Comparison of ENCODE assay signal across 18 mouse cellular contexts in the genomic region with DNA sequence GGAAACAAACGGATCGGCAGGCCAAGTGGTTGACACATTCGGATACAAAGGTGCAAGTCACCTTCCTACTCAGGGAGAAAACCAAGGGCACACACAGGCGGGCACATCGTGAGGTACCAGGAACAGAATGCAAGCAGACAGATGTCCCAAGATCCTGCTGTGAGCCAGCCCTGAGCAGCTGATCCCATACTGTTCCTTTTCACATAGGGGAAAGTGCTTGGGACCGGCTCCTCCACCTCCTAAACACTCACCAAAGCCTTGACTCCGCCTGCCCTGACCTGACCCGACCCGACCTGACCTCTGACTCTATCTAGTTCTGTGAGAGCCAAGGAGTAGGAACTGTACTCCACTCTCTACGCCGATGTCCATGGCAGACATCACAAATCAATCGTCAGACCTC. TPM values are rescaled to one million over a fixed set of nuclear protein-coding genes. Genes with fewer than 3 reads are reported as not detected.
DNase-seq lines count a peak whose midpoint lies in the region; ATAC-seq and TF ChIP-seq lines count a peak whose summit lies in the region.
"Had no signal": no experiment of that assay in that cellular context is flagged by ENCODE, and none has a peak within 500 bp of the region (broad histone marks: within the 10 kb centered on the region; RNA-seq: fewer than 3 reads in every experiment).

No protein-coding gene starts in this region.

- 51% methylated on average over 12 of the region's 12 CpGs for WGBS in liver, adult 2 months
- WGBS in liver, postnatal 0 days (ENCODE audit: insufficient replicate concordance) = 51% methylated on average over 12 of the region's 12 CpGs
- 44% methylated on average over 12 of the region's 12 CpGs for WGBS in olfactory bulb, adult 2 months

- H3K4me2 ChIP-seq in liver, postnatal 0 days (ENCODE audit: low read depth, low read length) = no peak overlapping the region
- H3K4me2 ChIP-seq: heart, embryonic 11.5 days; hindbrain, embryonic 14.5 days; liver, embryonic 13.5 days had no signal

- no peak overlapping the region for H3K9ac ChIP-seq in liver, adult 2 months (ENCODE audit: low read depth, low read length)
- H3K9ac ChIP-seq in liver, postnatal 0 days (replicated peaks) = no peak overlapping the region
- H3K9ac ChIP-seq: hindbrain, embryonic 14.5 days; liver, embryonic 13.5 days had no signal

- H3K79me2 ChIP-seq in liver, adult 2 months (ENCODE audit: control insufficient read depth, insufficient read depth, low read length) = no peaks in the 10 kb centered on the region

- no peak for TF ChIP-seq CTCF in liver, adult 2 months (IDR thresholded peaks at IDR 0.05; ENCODE audit: low read depth, low read length)
- no peak for TF ChIP-seq CTCF in liver, postnatal 0 days (IDR thresholded peaks at IDR 0.05; ENCODE audit: low read depth)
- TF ChIP-seq CTCF in olfactory bulb, adult 2 months (IDR thresholded peaks at IDR 0.05; ENCODE audit: insufficient read depth, low read depth, low read length) = no peak

- no peak overlapping the region for H3K27ac ChIP-seq in liver, adult 2 months (replicated peaks; ENCODE audit: insufficient read depth, low read depth, low read length)
- H3K27ac ChIP-seq in liver, postnatal 0 days (ENCODE audit: low read depth) = no peak overlapping the region
- peak overlapping the region; percentile 87 for H3K27ac ChIP-seq in olfactory bulb, adult 2 months (ENCODE audit: insufficient read depth, low read depth, low read length)
- H3K27ac ChIP-seq: hindbrain, embryonic 14.5 days; liver, embryonic 13.5 days; macrophage had no signal

- H3K4me3 ChIP-seq in liver, adult 2 months (ENCODE audit: insufficient read depth, low read depth, low read length) = no peak overlapping the region
- no peak overlapping the region for H3K4me3 ChIP-seq in liver, postnatal 0 days (ENCODE audit: low read depth, low read length)
- H3K4me3 ChIP-seq in olfactory bulb, adult 2 months (ENCODE audit: insufficient read depth, low read depth, low read length) = no peak overlapping the region
- H3K4me3 ChIP-seq: embryonic facial prominence, embryonic 10.5 days; liver, embryonic 13.5 days; myocyte had no signal

- H3K4me1 ChIP-seq in liver, adult 2 months (ENCODE audit: control insufficient read depth, insufficient read depth, low read length) = peaks cover 3% of the 10 kb centered on the region; the same call in 1 of the 2 replicates
- H3K4me1 ChIP-seq in liver, postnatal 0 days (ENCODE audit: insufficient read depth) = peaks cover 33% of the 10 kb centered on the region
- H3K4me1 ChIP-seq in olfactory bulb, adult 2 months (ENCODE audit: control insufficient read depth, insufficient read depth, low read length) = peaks cover 50% of the 10 kb centered on the region

- ATAC-seq in liver, postnatal 0 days = no peak

- DNase-seq in embryo, embryonic 10 days (ENCODE audit: low spot score) = peak; percentile 81
- DNase-seq in embryo, embryonic 11 days = no peak
- DNase-seq in liver, adult 2 months (ENCODE audit: extremely low read depth, low read depth, low spot score) = peak; percentile 29
- no peak for DNase-seq in liver, postnatal 0 days
- DNase-seq in ZHBTc4 (ENCODE audit: low read depth, low spot score) = peak; percentile 36
- no peak for DNase-seq in c-Kit-positive CD71-positive TER-119-positive erythroid progenitor cells, embryonic 14.5 days (ENCODE audit: low spot score)
- no peak for DNase-seq in kidney, postnatal 10 days
- DNase-seq: adrenal gland, postnatal 36 days; cerebellum, adult 11-12 months; gastrocnemius, postnatal 10 days; kidney, adult 9 months; liver, embryonic 13.5 days had no signal

- H3K9me3 ChIP-seq in liver, postnatal 0 days (ENCODE audit: low read length) = no peaks in the 10 kb centered on the region
- H3K9me3 ChIP-seq: embryonic facial prominence, embryonic 10.5 days; liver, embryonic 13.5 days had no signal

- no peak for TF ChIP-seq EP300 in liver, postnatal 0 days (IDR thresholded peaks at IDR 0.05; ENCODE audit: low read depth)

- no peaks in the 10 kb centered on the region for H3K27me3 ChIP-seq in liver, adult 2 months (ENCODE audit: control insufficient read depth, insufficient read depth, low read length)
- H3K27me3 ChIP-seq in liver, postnatal 0 days (ENCODE audit: insufficient read depth, low read length) = no peaks in the 10 kb centered on the region
- H3K27me3 ChIP-seq: liver, embryonic 13.5 days had no signal

- no peak for TF ChIP-seq POLR2A in liver, adult 2 months (IDR thresholded peaks at IDR 0.05; ENCODE audit: extremely low read depth, insufficient read depth, low read length)
- TF ChIP-seq POLR2A in olfactory bulb, adult 2 months (IDR thresholded peaks at IDR 0.05; ENCODE audit: insufficient read depth, low read depth, low read length) = no peak

- H3K36me3 ChIP-seq in liver, adult 2 months (ENCODE audit: control insufficient read depth, insufficient read depth, low read length) = no peaks in the 10 kb centered on the region
- peaks cover 15% of the 10 kb centered on the region for H3K36me3 ChIP-seq in liver, postnatal 0 days (replicated peaks; ENCODE audit: insufficient read depth, low read length)

RNA-seq across cellular contexts. Expression of a gene that starts 22.9 kb away (rescaled TPM):
- 12.4 and 18.6 TPM in 2 replicates for total RNA-seq in liver, adult 2 months (2014; rRNA removed)
- 26.7 and 40.3 TPM in 2 replicates for polyA plus RNA-seq in liver, adult 2 months (2012; rRNA removed)
- 28.5 and 28.8 TPM in 2 replicates for polyA plus RNA-seq in liver, postnatal 0 days (2015; fragmentation: Nextera tagmentation; extraction: Ambion mirVana)
- not detected in 2 replicates for polyA plus RNA-seq in olfactory bulb, adult 2 months (2012; ENCODE audit: insufficient read depth, insufficient read length, low replicate concordance, missing spikeins)

RNA-seq across cellular contexts. Expression of a gene that starts 39.2 kb away (rescaled TPM):
- total RNA-seq in liver, adult 2 months (2014; rRNA removed) = 7.0 and 8.9 TPM in 2 replicates
- 6.9 and 7.3 TPM in 2 replicates for polyA plus RNA-seq in liver, adult 2 months (2012; rRNA removed)
- polyA plus RNA-seq in liver, postnatal 0 days (2015; fragmentation: Nextera tagmentation; extraction: Ambion mirVana) = 4.3 and 4.6 TPM in 2 replicates
- not detected in 2 replicates for polyA plus RNA-seq in olfactory bulb, adult 2 months (2012; ENCODE audit: insufficient read depth, insufficient read length, low replicate concordance, missing spikeins)

RNA-seq across cellular contexts. Expression of a gene that starts 44.6 kb away (rescaled TPM):
- total RNA-seq in liver, adult 2 months (2014; rRNA removed) = 5.2 and 7.0 TPM in 2 replicates
- 11.3 and 12.2 TPM in 2 replicates for polyA plus RNA-seq in liver, adult 2 months (2012; rRNA removed)
- polyA plus RNA-seq in liver, postnatal 0 days (2015; fragmentation: Nextera tagmentation; extraction: Ambion mirVana) = 4.3 and 4.9 TPM in 2 replicates
- not detected in 2 replicates for polyA plus RNA-seq in olfactory bulb, adult 2 months (2012; ENCODE audit: insufficient read depth, insufficient read length, low replicate concordance, missing spikeins)

Comparison
In these comparisons a context has a peak if more than half of its experiments do, and no peak if none do; other contexts are left out.
1. DNase-seq: peak in embryo, embryonic 10 days (single experiment), liver, adult 2 months (single experiment) and ZHBTc4 (single experiment); none in embryo, embryonic 11 days (single experiment), liver, postnatal 0 days (single experiment), c-Kit-positive CD71-positive TER-119-positive erythroid progenitor cells, embryonic 14.5 days (single experiment) and kidney, postnatal 10 days (single experiment).